Mouse (Mus musculus): ENCODE data around the gene Olfr139. TPM values are rescaled to one million over a fixed set of nuclear protein-coding genes. Genes with fewer than 3 reads are reported as not detected.

The Olfr139 gene
- total RNA-seq (2017), result not detected in 3 replicates

DNA sequence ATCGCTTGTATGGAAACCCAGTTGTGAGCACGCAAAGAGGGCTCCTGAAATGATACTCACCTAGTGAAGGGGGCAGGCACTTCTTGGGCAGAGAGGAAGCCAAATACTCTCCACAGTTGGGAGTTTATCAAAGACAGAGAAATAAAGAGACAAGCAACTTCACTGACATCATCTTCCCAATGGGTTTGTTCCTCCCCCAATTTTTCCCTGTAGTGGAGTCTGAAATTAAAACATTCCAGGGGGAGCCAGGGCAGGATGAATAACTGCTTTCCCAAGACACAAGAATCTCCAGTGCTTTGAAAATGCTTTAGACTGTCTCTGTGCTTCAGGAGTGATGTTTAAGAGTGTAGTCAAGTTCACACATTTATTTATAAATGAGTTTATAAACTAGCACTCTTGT, at the start of gene Olfr139, which contains the start of gene Olfr399:
Gene Olfr139, minus strand, starts transcription at position 101 of the 400 bp plus-strand sequence.
Gene Olfr399, minus strand, starts transcription at position 165 of the 400 bp plus-strand sequence.
- ATAC-seq (replicated peaks; ENCODE audit: insufficient number of reproducible peaks, low FRiP score, low TSS enrichment, poor library complexity, severe bottlenecking), result no peak

DNA sequence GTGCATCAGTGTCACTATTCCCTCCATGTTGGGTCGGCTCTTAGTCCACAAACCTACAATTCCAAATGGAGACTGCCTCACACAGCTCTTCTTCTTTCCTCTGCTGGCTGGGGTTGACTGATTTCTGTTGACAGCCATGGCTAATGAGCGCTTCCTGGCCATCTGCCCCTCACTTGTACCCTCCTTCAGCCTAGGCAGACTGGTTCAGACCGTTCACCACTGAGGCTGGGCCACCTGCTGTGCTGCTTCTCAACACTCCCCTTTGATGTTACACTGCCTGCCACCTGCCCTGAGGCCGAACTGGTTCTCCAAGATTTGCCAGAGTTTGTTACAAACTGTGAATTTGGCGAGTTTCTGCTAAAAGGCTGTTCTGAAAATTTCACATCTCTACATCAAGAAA, 48.7 kb upstream of the Olfr139 start:
- no peak for ATAC-seq (replicated peaks; ENCODE audit: insufficient number of reproducible peaks, low FRiP score, low TSS enrichment, poor library complexity, severe bottlenecking)

DNA sequence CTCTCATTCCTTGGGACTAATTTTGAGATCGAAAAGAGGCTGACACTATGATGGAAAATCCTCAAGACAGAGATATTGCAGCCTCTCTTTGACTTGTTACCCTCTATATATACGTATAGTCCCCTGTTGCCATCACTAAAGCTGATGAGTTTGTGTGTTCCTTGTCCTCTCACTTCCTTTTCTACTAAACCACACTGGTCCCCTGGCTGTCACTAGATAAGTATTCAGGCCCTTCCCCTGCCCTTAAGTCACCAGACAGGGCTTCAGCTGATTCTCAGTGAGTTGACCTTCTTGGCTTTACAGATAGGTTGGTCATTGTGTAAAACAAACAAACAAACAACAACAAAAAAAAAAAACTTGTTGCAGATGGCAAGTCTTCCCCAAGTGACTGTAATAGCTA, 45.2 kb upstream of the Olfr139 start:
- ATAC-seq (replicated peaks; ENCODE audit: insufficient number of reproducible peaks, low FRiP score, low TSS enrichment, poor library complexity, severe bottlenecking), result peak; percentile 76

DNA sequence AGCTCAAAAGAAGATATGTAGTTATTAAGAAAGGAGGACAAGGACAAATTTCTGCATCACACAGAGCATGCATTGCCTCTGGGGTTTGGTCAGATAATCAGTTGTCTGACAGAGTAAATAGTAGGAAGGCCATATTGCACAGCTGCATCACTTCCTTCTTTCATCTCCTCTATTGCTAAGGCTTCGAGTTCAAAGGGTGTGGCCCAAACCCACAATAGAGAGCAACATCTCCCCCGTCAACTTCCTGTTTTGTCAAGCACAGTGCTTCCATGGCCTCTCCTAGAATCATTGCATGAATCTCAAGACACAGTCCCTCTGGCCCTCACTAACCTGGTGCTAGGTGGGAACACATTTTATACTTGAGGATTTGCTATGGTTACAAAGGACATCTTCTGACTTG, 44.4 kb upstream of the Olfr139 start:
- ATAC-seq (replicated peaks; ENCODE audit: insufficient number of reproducible peaks, low FRiP score, low TSS enrichment, poor library complexity, severe bottlenecking), result peak; percentile 98

GRCm38 (mm10) chr11:74069655-74070054, 13.3 kb upstream of the Olfr139 start, which contains the start of gene Zfp616:
Zfp616 (plus strand) TSS chr11:74069955.
- ATAC-seq (replicated peaks; ENCODE audit: insufficient number of reproducible peaks, low FRiP score, low TSS enrichment, poor library complexity, severe bottlenecking), result no peak

- no peak for ATAC-seq (replicated peaks; ENCODE audit: insufficient number of reproducible peaks, low FRiP score, low TSS enrichment, poor library complexity, severe bottlenecking)
These were observed 5.0 kb downstream of the Olfr139 start for GRCm38 (mm10) chr11:74051347-74051746.

Other genes starting within 250 kb of the Olfr139 start
- gene Olfr392, start 239.5 kb downstream of the Olfr139 start, total RNA-seq (2017), result not detected in 3 replicates
- not detected in 3 replicates for gene Olfr393, start 205.1 kb downstream of the Olfr139 start, total RNA-seq (2017)
- gene Olfr394, start 165.8 kb downstream of the Olfr139 start, total RNA-seq (2017), result not detected in 3 replicates
- not detected in 3 replicates for gene Olfr395, start 147.3 kb downstream of the Olfr139 start, total RNA-seq (2017)
- gene Olfr23, start 119.9 kb downstream of the Olfr139 start, total RNA-seq (2017), result not detected in 3 replicates
- gene Olfr397, start 95.7 kb downstream of the Olfr139 start, total RNA-seq (2017), result not detected in 3 replicates
- not detected in 3 replicates for gene Olfr398, start 66.1 kb downstream of the Olfr139 start, total RNA-seq (2017)
- not detected in 3 replicates for gene Olfr399, start 64 bp upstream of the Olfr139 start, total RNA-seq (2017)
- not detected in 3 replicates for gene Zfp616, start 13.4 kb upstream of the Olfr139 start, total RNA-seq (2017)
- not detected in 3 replicates for gene Olfr401, start 57.2 kb upstream of the Olfr139 start, total RNA-seq (2017)
- not detected in 3 replicates for gene Olfr402, start 97.0 kb upstream of the Olfr139 start, total RNA-seq (2017)
- gene Olfr403, start 129.7 kb upstream of the Olfr139 start, total RNA-seq (2017), result not detected in 3 replicates
- not detected in 3 replicates for gene Olfr43, start 154.8 kb upstream of the Olfr139 start, total RNA-seq (2017)
- gene Olfr406, start 203.3 kb upstream of the Olfr139 start, total RNA-seq (2017), result not detected in 3 replicates
- gene Olfr59, start 227.2 kb upstream of the Olfr139 start, total RNA-seq (2017), result not detected in 3 replicates

Measured in monocyte, adult 5-6 weeks (primary cell).